Mouse (Mus musculus): ENCODE measurements around the gene Cwc27. TPM values are rescaled to one million over a fixed set of nuclear protein-coding genes. Genes with fewer than 3 reads are reported as not detected.
A peak's percentile ranks its signal among the peaks of the same experiment; 100 is the strongest.

Gene Cwc27
- polyA plus RNA-seq, 1 experiment from 2014 or later = 30.7 TPM

DNA sequence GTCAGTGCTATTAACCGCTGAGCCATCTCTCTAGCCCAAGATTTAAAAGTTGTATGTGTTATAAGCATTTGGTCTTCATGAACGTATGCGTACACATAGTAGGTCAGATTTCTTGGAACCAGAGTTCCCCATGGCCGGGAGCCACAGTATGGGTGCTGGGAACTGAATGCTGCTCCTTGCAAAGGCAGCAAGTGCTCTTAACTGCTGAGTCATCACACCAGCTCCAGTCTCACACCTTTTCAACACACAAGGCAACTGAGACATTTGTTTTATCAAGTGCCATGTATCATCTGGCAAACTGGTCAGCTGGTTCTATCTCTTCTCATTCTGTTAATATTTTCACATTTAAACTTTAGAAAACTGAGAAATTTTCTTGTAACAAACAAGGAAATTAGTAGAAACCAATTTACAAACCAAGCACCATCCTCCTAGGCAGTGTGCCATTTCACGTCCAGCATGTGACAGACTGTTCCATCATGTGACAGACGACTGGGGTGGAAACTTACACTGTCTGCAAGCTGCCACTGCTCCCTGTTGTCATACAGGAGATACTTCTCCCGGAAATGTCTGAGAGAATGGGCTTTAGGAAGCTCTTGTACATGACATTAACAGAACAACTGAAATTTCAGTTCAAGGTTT, 156.8 kb downstream of the Cwc27 start:
- H3K4me2 ChIP-seq = no peak overlapping the region
- ATAC-seq (ENCODE audit: low FRiP score) (no peak), DNase-seq (ENCODE audit: low spot score, missing footprints) (peak; percentile 72)
- H3K9me3 ChIP-seq (ENCODE audit: control insufficient read depth, low read length) = no peaks in the 10 kb centered on the region
- no peaks in the 10 kb centered on the region for H3K27me3 ChIP-seq (ENCODE audit: control insufficient read depth, insufficient read depth, low read length)
- no peak overlapping the region for H3K27ac ChIP-seq (ENCODE audit: low read depth, low read length)
- no peak overlapping the region for H3K9ac ChIP-seq (ENCODE audit: low read length)
- H3K36me3 ChIP-seq (ENCODE audit: control insufficient read depth, insufficient read depth, low read length) = no peaks in the 10 kb centered on the region
- whole genome bisulfite sequencing = 91% methylated on average over 7 of the region's 7 CpGs
- H3K4me3 ChIP-seq (ENCODE audit: low read depth, low read length) = no peak overlapping the region
- H3K4me1 ChIP-seq (ENCODE audit: control insufficient read depth, insufficient read depth, low read length) = no peaks in the 10 kb centered on the region

- Histone ChIP-seq H3K4me3 (ENCODE audit: low read depth, low read length) (no peak overlapping the region), H3K9ac (ENCODE audit: low read length) (no peak overlapping the region), H3K27me3 (ENCODE audit: control insufficient read depth, insufficient read depth, low read length) (no peaks in the 10 kb centered on the region), H3K36me3 (ENCODE audit: control insufficient read depth, insufficient read depth, low read length) (no peaks in the 10 kb centered on the region), H3K4me1 (ENCODE audit: control insufficient read depth, insufficient read depth, low read length) (no peaks in the 10 kb centered on the region), H3K27ac (ENCODE audit: low read depth, low read length) (no peak overlapping the region), H3K9me3 (ENCODE audit: control insufficient read depth, low read length) (no peaks in the 10 kb centered on the region), H3K4me2 (no peak overlapping the region)
- ATAC-seq (ENCODE audit: low FRiP score) = no peak
- 95% methylated on average over 5 of the region's 5 CpGs for WGBS
- peak; percentile 45 for DNase-seq (ENCODE audit: low spot score, missing footprints)
Measured at GRCm38 (mm10) chr13:104656666-104657272, 160.2 kb downstream of the Cwc27 start.

GRCm38 (mm10) chr13:104655137-104655536, 161.8 kb downstream of the Cwc27 start:
- H3K9me3 ChIP-seq (ENCODE audit: control insufficient read depth, low read length) = no peaks in the 10 kb centered on the region
- H3K4me1 ChIP-seq (ENCODE audit: control insufficient read depth, insufficient read depth, low read length) = no peaks in the 10 kb centered on the region
- no peaks in the 10 kb centered on the region for H3K36me3 ChIP-seq (ENCODE audit: control insufficient read depth, insufficient read depth, low read length)
- ATAC-seq (ENCODE audit: low FRiP score) (no peak), DNase-seq (ENCODE audit: low spot score, missing footprints) (no peak)
- no peak overlapping the region for H3K4me3 ChIP-seq (ENCODE audit: low read depth, low read length)
- H3K4me2 ChIP-seq = no peak overlapping the region
- H3K27me3 ChIP-seq (ENCODE audit: control insufficient read depth, insufficient read depth, low read length) = no peaks in the 10 kb centered on the region
- no peak overlapping the region for H3K27ac ChIP-seq (ENCODE audit: low read depth, low read length)
- WGBS = 83% methylated on average over 3 of the region's 3 CpGs
- H3K9ac ChIP-seq (ENCODE audit: low read length) = no peak overlapping the region

DNA sequence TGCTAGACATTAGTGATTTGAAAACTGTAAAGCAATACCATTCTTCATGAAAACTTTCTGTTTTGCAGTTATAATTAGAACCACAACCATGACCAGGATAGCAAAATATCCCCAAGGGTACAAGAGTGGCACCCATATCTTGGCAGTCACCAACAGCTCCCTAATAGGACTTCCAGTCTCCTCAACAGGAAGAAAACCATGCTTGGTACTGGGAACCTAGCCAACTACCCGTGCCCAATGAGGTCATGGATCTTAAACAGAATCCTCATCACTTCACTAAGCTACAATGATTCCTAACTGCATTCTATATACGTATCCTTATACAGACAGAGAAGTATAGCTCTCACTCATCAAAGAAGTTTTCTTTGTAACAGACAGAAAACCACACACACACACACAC, 165.2 kb downstream of the Cwc27 start:
- Histone ChIP-seq H3K27ac (ENCODE audit: low read depth, low read length) (no peak overlapping the region), H3K4me3 (ENCODE audit: low read depth, low read length) (no peak overlapping the region), H3K27me3 (ENCODE audit: control insufficient read depth, insufficient read depth, low read length) (no peaks in the 10 kb centered on the region), H3K4me2 (no peak overlapping the region), H3K4me1 (ENCODE audit: control insufficient read depth, insufficient read depth, low read length) (no peaks in the 10 kb centered on the region), H3K36me3 (ENCODE audit: control insufficient read depth, insufficient read depth, low read length) (no peaks in the 10 kb centered on the region), H3K9me3 (ENCODE audit: control insufficient read depth, low read length) (no peaks in the 10 kb centered on the region), H3K9ac (ENCODE audit: low read length) (no peak overlapping the region)
- ATAC-seq (ENCODE audit: low FRiP score) (no peak), DNase-seq (ENCODE audit: low spot score, missing footprints) (no peak)
- WGBS = 91% methylated on average over 2 of the region's 2 CpGs

DNA sequence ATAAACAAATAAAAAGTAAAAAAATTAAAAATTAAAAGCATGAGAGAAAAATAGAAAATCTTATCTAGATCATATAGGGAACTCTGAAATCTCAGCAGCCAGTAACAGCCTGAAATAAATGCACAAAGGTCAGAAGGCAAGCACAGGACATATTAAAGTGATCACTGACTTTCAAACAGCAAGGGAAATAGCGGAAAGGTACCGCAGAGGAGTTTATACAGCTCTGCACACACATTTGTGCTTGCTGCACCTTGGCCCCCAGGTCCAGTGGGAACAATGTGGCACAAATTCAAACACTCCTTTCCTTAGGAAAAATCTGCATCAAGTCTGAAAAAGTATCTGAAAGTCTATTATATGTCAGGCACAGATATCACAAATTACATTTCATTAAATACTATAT, 166.3 kb downstream of the Cwc27 start:
- no peaks in the 10 kb centered on the region for H3K4me1 ChIP-seq (ENCODE audit: control insufficient read depth, insufficient read depth, low read length)
- H3K9ac ChIP-seq (ENCODE audit: low read length) = no peak overlapping the region
- DNase-seq (ENCODE audit: low spot score, missing footprints) (no peak), ATAC-seq (ENCODE audit: low FRiP score) (no peak)
- H3K27me3 ChIP-seq (ENCODE audit: control insufficient read depth, insufficient read depth, low read length) = no peaks in the 10 kb centered on the region
- H3K4me3 ChIP-seq (ENCODE audit: low read depth, low read length) = no peak overlapping the region
- no peaks in the 10 kb centered on the region for H3K9me3 ChIP-seq (ENCODE audit: control insufficient read depth, low read length)
- 92% methylated on average over 2 of the region's 2 CpGs for WGBS
- H3K27ac ChIP-seq (ENCODE audit: low read depth, low read length) = no peak overlapping the region
- H3K36me3 ChIP-seq (ENCODE audit: control insufficient read depth, insufficient read depth, low read length) = no peaks in the 10 kb centered on the region
- no peak overlapping the region for H3K4me2 ChIP-seq

DNA sequence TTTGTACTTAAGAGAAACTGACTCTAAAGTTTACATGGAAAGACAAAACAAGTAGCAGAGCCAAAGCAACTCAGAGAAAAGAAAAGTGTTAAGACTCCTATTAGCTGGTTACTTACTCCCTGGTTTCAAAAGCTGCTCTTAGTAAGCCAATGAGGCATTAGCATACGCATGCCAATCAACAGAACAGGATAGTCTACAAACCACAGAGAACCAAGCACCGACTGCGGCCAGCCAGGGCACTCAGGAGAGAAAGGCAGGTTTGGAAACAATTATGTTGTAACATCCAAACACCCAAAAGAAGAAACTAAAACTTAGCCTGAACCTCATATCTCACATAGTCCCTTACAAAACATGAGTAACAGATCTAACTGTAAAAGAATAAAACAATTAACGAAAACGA, 166.8 kb downstream of the Cwc27 start:
- no peaks in the 10 kb centered on the region for H3K27me3 ChIP-seq (ENCODE audit: control insufficient read depth, insufficient read depth, low read length)
- no peak for DNase-seq (ENCODE audit: low spot score, missing footprints)
- 65% methylated on average over 5 of the region's 5 CpGs for WGBS

GRCm38 (mm10) chr13:104645778-104646425, 171.0 kb downstream of the Cwc27 start:
- 92% methylated on average over 6 of the region's 6 CpGs for WGBS
- ATAC-seq (ENCODE audit: low FRiP score) = no peak

More for the DNA sequence above, 166.8 kb downstream of the Cwc27 start:
- Histone ChIP-seq H3K4me1 (ENCODE audit: control insufficient read depth, insufficient read depth, low read length) (no peaks in the 10 kb centered on the region), H3K4me2 (no peak overlapping the region), H3K9me3 (ENCODE audit: control insufficient read depth, low read length) (no peaks in the 10 kb centered on the region), H3K27ac (ENCODE audit: low read depth, low read length) (no peak overlapping the region), H3K4me3 (ENCODE audit: low read depth, low read length) (no peak overlapping the region), H3K36me3 (ENCODE audit: control insufficient read depth, insufficient read depth, low read length) (no peaks in the 10 kb centered on the region), H3K9ac (ENCODE audit: low read length) (no peak overlapping the region)
- no peak for ATAC-seq (ENCODE audit: low FRiP score)

GRCm38 (mm10) chr13:104644185-104644584, 172.8 kb downstream of the Cwc27 start:
- 97% methylated on average over 1 of the region's 1 CpGs for WGBS
- DNase-seq (ENCODE audit: low spot score, missing footprints) = no peak

More at GRCm38 (mm10) chr13:104645778-104646425, 171.0 kb downstream of the Cwc27 start:
- no peak for DNase-seq (ENCODE audit: low spot score, missing footprints)
- H3K4me1 ChIP-seq (ENCODE audit: control insufficient read depth, insufficient read depth, low read length) = no peaks in the 10 kb centered on the region
- no peak overlapping the region for H3K4me3 ChIP-seq (ENCODE audit: low read depth, low read length)
- H3K9me3 ChIP-seq (ENCODE audit: control insufficient read depth, low read length) = no peaks in the 10 kb centered on the region
- H3K4me2 ChIP-seq = no peak overlapping the region
- no peaks in the 10 kb centered on the region for H3K27me3 ChIP-seq (ENCODE audit: control insufficient read depth, insufficient read depth, low read length)
- H3K27ac ChIP-seq (ENCODE audit: low read depth, low read length) = no peak overlapping the region
- no peaks in the 10 kb centered on the region for H3K36me3 ChIP-seq (ENCODE audit: control insufficient read depth, insufficient read depth, low read length)
- no peak overlapping the region for H3K9ac ChIP-seq (ENCODE audit: low read length)

GRCm38 (mm10) chr13:104640694-104641454, 176.1 kb downstream of the Cwc27 start:
- no peaks in the 10 kb centered on the region for H3K27me3 ChIP-seq (ENCODE audit: control insufficient read depth, insufficient read depth, low read length)
- WGBS = 86% methylated on average over 5 of the region's 5 CpGs
- no peaks in the 10 kb centered on the region for H3K36me3 ChIP-seq (ENCODE audit: control insufficient read depth, insufficient read depth, low read length)
- no peaks in the 10 kb centered on the region for H3K4me1 ChIP-seq (ENCODE audit: control insufficient read depth, insufficient read depth, low read length)
- H3K9me3 ChIP-seq (ENCODE audit: control insufficient read depth, low read length) = no peaks in the 10 kb centered on the region
- no peak overlapping the region for H3K27ac ChIP-seq (ENCODE audit: low read depth, low read length)
- H3K9ac ChIP-seq (ENCODE audit: low read length) = no peak overlapping the region
- DNase-seq (ENCODE audit: low spot score, missing footprints) = no peak
- no peak for ATAC-seq (ENCODE audit: low FRiP score)
- no peak overlapping the region for H3K4me2 ChIP-seq
- no peak overlapping the region for H3K4me3 ChIP-seq (ENCODE audit: low read depth, low read length)

More at GRCm38 (mm10) chr13:104644185-104644584, 172.8 kb downstream of the Cwc27 start:
- Histone ChIP-seq H3K4me3 (ENCODE audit: low read depth, low read length) (no peak overlapping the region), H3K4me2 (no peak overlapping the region), H3K4me1 (ENCODE audit: control insufficient read depth, insufficient read depth, low read length) (no peaks in the 10 kb centered on the region), H3K27ac (ENCODE audit: low read depth, low read length) (no peak overlapping the region), H3K36me3 (ENCODE audit: control insufficient read depth, insufficient read depth, low read length) (no peaks in the 10 kb centered on the region), H3K9me3 (ENCODE audit: control insufficient read depth, low read length) (no peaks in the 10 kb centered on the region), H3K27me3 (ENCODE audit: control insufficient read depth, insufficient read depth, low read length) (no peaks in the 10 kb centered on the region), H3K9ac (ENCODE audit: low read length) (no peak overlapping the region)
- ATAC-seq (ENCODE audit: low FRiP score) = no peak
